Mouse (Mus musculus) hindbrain, embryonic 14.5 days (tissue): ENCODE data around the gene Haus2. TPM values are rescaled to one million over a fixed set of nuclear protein-coding genes. Genes with fewer than 3 reads are reported as not detected.
"Not testable (repeated sequence)": the region's sequence is repeated elsewhere in the genome, so short reads cannot be mapped to it uniquely, and the experiment has no call there.

ENCODE experiments used
- ATAC-seq: fragments of 200-750 bp; cut with Nextera tagmentation; 2 replicates; pipeline ENCODE4 v1.8.0; 2017; ENCODE audit warnings: moderate number of reproducible peaks, mild to moderate bottlenecking, moderate TSS enrichment, moderate library complexity; ENCODE audit not compliant: low FRiP score
- DNase-seq: peaks from one replicate; pipeline ENCODE4 v3.0.0-alpha.2; 2015; ENCODE audit warnings: low spot score
- H3K27ac ChIP-seq: fragments of 300-500 bp; sonication (generic); 2 replicates; pipeline ENCODE4 v1.5.1; 2014; ENCODE audit warnings: mild to moderate bottlenecking, moderate library complexity
- H3K27me3 ChIP-seq: fragments of 300-500 bp; sonication (generic); 2 replicates; pipeline ENCODE4 v1.6.1; 2014; ENCODE audit warnings: mild to moderate bottlenecking, low read length, mixed read lengths; ENCODE audit not compliant: control insufficient read depth, insufficient read depth
- H3K36me3 ChIP-seq: fragments of 300-500 bp; sonication (generic); replicated peaks from 2 replicates; pipeline ENCODE4 v1.6.1; 2014; ENCODE audit not compliant: control insufficient read depth, insufficient read depth
- H3K4me1 ChIP-seq: fragments of 300-500 bp; sonication (generic); replicated peaks from 2 replicates; pipeline ENCODE4 v1.6.1; 2014; ENCODE audit warnings: antibody characterized with exemption, low read length, mixed read lengths; ENCODE audit not compliant: control insufficient read depth, insufficient read depth
- H3K4me2 ChIP-seq: fragments of 300-500 bp; sonication (generic); replicated peaks from 2 replicates; pipeline ENCODE4 v1.6.1; 2014; ENCODE audit warnings: mild to moderate bottlenecking, moderate library complexity
- H3K4me3 ChIP-seq: fragments of 300-500 bp; sonication (generic); replicated peaks from 2 replicates; pipeline ENCODE4 v1.5.1; 2014; ENCODE audit warnings: mild to moderate bottlenecking, low read length
- H3K9ac ChIP-seq: fragments of 300-500 bp; sonication (generic); 2 replicates; pipeline ENCODE4 v1.6.1; 2014
- H3K9me3 ChIP-seq: fragments of 300-500 bp; sonication (generic); 2 replicates; pipeline ENCODE4 v1.6.1; 2016; ENCODE audit warnings: low read length; ENCODE audit not compliant: control insufficient read depth
- WGBS: fragments of 180-500 bp; shearing (Covaris S2); extraction: QIAGEN DNeasy Blood & Tissue Kit; methylation state at CpG from one replicate; pipeline ENCODE4 v1.1.7; 2014; 5-methylcytosine and 5-hydroxymethylcytosine counted together
- polyA plus RNA-seq: library from polyadenylated mRNA; unstranded; fragments of >200 nt; fragmentation: Nextera tagmentation; extraction: Ambion mirVana; gene quantifications from 2 replicates; pipeline ENCODE4 v1.2.1, GENCODE M21; 2014

The Haus2 gene
- polyA plus RNA-seq, 1 experiment from 2014 or later = 28.7 TPM

- Histone ChIP-seq H3K27ac (no peak overlapping the region), H3K27me3 (no peaks in the 10 kb centered on the region), H3K4me3 (no peak overlapping the region), H3K9ac (no peak overlapping the region), H3K4me1 (peaks cover 16% of the 10 kb centered on the region; the same call in 1 of the 2 replicates), H3K9me3 (no peaks in the 10 kb centered on the region), H3K36me3 (0 out of 2 replicates have a peak, but pooled peaks cover 5% of the 10 kb centered on the region), H3K4me2 (no peak overlapping the region)
- ATAC-seq = no peak
- no peak for DNase-seq
- WGBS = 94% methylated on average over 3 of the region's 3 CpGs
These were observed 38.1 kb upstream of the Haus2 start for GRCm38 (mm10) chr2:120571081-120571480.

- not testable (repeated sequence) for ATAC-seq
- peaks cover 13% of the 10 kb centered on the region; the same call in 1 of the 2 replicates for H3K4me1 ChIP-seq
- 92% methylated on average over 3 of the region's 3 CpGs for WGBS
These were observed 37.0 kb upstream of the Haus2 start for GRCm38 (mm10) chr2:120572161-120572560.

GRCm38 (mm10) chr2:120575121-120575520, 34.1 kb upstream of the Haus2 start:
- ATAC-seq = no peak
- H3K4me3 ChIP-seq = no peak overlapping the region
- H3K27ac ChIP-seq = no peak overlapping the region
- no peak overlapping the region for H3K9ac ChIP-seq
- no peak overlapping the region for H3K4me2 ChIP-seq
- WGBS = 93% methylated on average over 3 of the region's 3 CpGs
- no peaks in the 10 kb centered on the region for H3K27me3 ChIP-seq
- DNase-seq = no peak
- no peaks in the 10 kb centered on the region for H3K4me1 ChIP-seq
- H3K36me3 ChIP-seq = 0 out of 2 replicates have a peak, but pooled peaks cover 5% of the 10 kb centered on the region
- H3K9me3 ChIP-seq = no peaks in the 10 kb centered on the region

More at GRCm38 (mm10) chr2:120572161-120572560, 37.0 kb upstream of the Haus2 start:
- H3K9ac ChIP-seq, H3K36me3 ChIP-seq, H3K9me3 ChIP-seq, H3K4me3 ChIP-seq, H3K4me2 ChIP-seq, DNase-seq, H3K27ac ChIP-seq, H3K27me3 ChIP-seq: not testable (repeated sequence)

- H3K27ac ChIP-seq = no peak overlapping the region
- H3K4me3 ChIP-seq = no peak overlapping the region
- no peak overlapping the region for H3K9ac ChIP-seq
- 93% methylated on average over 2 of the region's 2 CpGs for WGBS
- DNase-seq (no peak), ATAC-seq (no peak)
- no peak overlapping the region for H3K4me2 ChIP-seq
- H3K9me3 ChIP-seq = no peaks in the 10 kb centered on the region
- no peaks in the 10 kb centered on the region for H3K27me3 ChIP-seq
- H3K36me3 ChIP-seq = 0 out of 2 replicates have a peak, but pooled peaks cover 5% of the 10 kb centered on the region
- no peaks in the 10 kb centered on the region for H3K4me1 ChIP-seq
These were observed 33.2 kb upstream of the Haus2 start for GRCm38 (mm10) chr2:120575978-120576377.

- no peak overlapping the region for H3K9ac ChIP-seq
- H3K4me3 ChIP-seq = no peak overlapping the region
- no peaks in the 10 kb centered on the region for H3K9me3 ChIP-seq
- ATAC-seq (no peak), DNase-seq (no peak)
- H3K36me3 ChIP-seq = no peaks in the 10 kb centered on the region
- no peaks in the 10 kb centered on the region for H3K27me3 ChIP-seq
- H3K27ac ChIP-seq = no peak overlapping the region
- no peaks in the 10 kb centered on the region for H3K4me1 ChIP-seq
- WGBS = 89% methylated on average over 4 of the region's 4 CpGs
- H3K4me2 ChIP-seq = no peak overlapping the region
These were observed 31.4 kb upstream of the Haus2 start for GRCm38 (mm10) chr2:120577799-120578198.

GRCm38 (mm10) chr2:120578286-120578685, 30.9 kb upstream of the Haus2 start:
- H3K4me2 ChIP-seq = no peak overlapping the region
- no peaks in the 10 kb centered on the region for H3K4me1 ChIP-seq
- ATAC-seq (no peak), DNase-seq (no peak)
- H3K9ac ChIP-seq = no peak overlapping the region
- no peaks in the 10 kb centered on the region for H3K27me3 ChIP-seq
- no peak overlapping the region for H3K27ac ChIP-seq
- no peak overlapping the region for H3K4me3 ChIP-seq
- no peaks in the 10 kb centered on the region for H3K9me3 ChIP-seq
- 90% methylated on average over 5 of the region's 5 CpGs for WGBS
- no peaks in the 10 kb centered on the region for H3K36me3 ChIP-seq

- Histone ChIP-seq H3K27me3 (no peaks in the 10 kb centered on the region), H3K36me3 (peaks cover 59% of the 10 kb centered on the region), H3K9me3 (no peaks in the 10 kb centered on the region), H3K4me2 (no peak overlapping the region), H3K27ac (no peak overlapping the region), H3K4me3 (no peak overlapping the region), H3K4me1 (no peaks in the 10 kb centered on the region), H3K9ac (no peak overlapping the region)
- DNase-seq (no peak), ATAC-seq (no peak)
- 84% methylated on average over 5 of the region's 5 CpGs for WGBS
These were observed 19.4 kb upstream of the Haus2 start for GRCm38 (mm10) chr2:120589759-120590158.

- WGBS = 97% methylated on average over 1 of the region's 1 CpGs
- Histone ChIP-seq H3K4me1 (no peaks in the 10 kb centered on the region), H3K36me3 (peaks cover 61% of the 10 kb centered on the region), H3K4me2 (no peak overlapping the region), H3K9ac (no peak overlapping the region), H3K27me3 (no peaks in the 10 kb centered on the region), H3K9me3 (no peaks in the 10 kb centered on the region), H3K4me3 (no peak overlapping the region), H3K27ac (no peak overlapping the region)
- DNase-seq = no peak
- ATAC-seq = no peak
These were observed 17.0 kb upstream of the Haus2 start for GRCm38 (mm10) chr2:120592227-120592626.

GRCm38 (mm10) chr2:120597734-120598133, 11.4 kb upstream of the Haus2 start:
- Histone ChIP-seq H3K27ac (no peak overlapping the region), H3K27me3 (no peaks in the 10 kb centered on the region), H3K4me1 (no peaks in the 10 kb centered on the region), H3K9ac (no peak overlapping the region), H3K36me3 (peaks cover 86% of the 10 kb centered on the region), H3K9me3 (no peaks in the 10 kb centered on the region), H3K4me2 (no peak overlapping the region), H3K4me3 (no peak overlapping the region)
- WGBS = 94% methylated on average over 2 of the region's 2 CpGs
- ATAC-seq (no peak), DNase-seq (no peak)

GRCm38 (mm10) chr2:120599506-120599905, 9.7 kb upstream of the Haus2 start:
- Histone ChIP-seq H3K36me3 (peaks cover 88% of the 10 kb centered on the region), H3K9me3 (no peaks in the 10 kb centered on the region), H3K9ac (no peak overlapping the region), H3K4me3 (no peak overlapping the region), H3K27ac (no peak overlapping the region), H3K4me2 (no peak overlapping the region), H3K27me3 (no peaks in the 10 kb centered on the region), H3K4me1 (no peaks in the 10 kb centered on the region)
- ATAC-seq (no peak), DNase-seq (no peak)
- WGBS = 93% methylated on average over 4 of the region's 4 CpGs
